Mouse (Mus musculus) inflammation-experienced regulatory T-cells, adult 16 weeks (primary cell): Measurements from ENCODE around the gene 4930507D05Rik. TPM values are rescaled to one million over a fixed set of nuclear protein-coding genes. Genes with fewer than 3 reads are reported as not detected.

Experiments
- polyA plus RNA-seq: library from polyadenylated mRNA; unstranded; fragments of 100-300 nt; shearing (Covaris generic); gene quantifications from one replicate; pipeline ENCODE4 v1.2.1, GENCODE M21; 2017

Gene 4930507D05Rik
- not detected for polyA plus RNA-seq

DNA sequence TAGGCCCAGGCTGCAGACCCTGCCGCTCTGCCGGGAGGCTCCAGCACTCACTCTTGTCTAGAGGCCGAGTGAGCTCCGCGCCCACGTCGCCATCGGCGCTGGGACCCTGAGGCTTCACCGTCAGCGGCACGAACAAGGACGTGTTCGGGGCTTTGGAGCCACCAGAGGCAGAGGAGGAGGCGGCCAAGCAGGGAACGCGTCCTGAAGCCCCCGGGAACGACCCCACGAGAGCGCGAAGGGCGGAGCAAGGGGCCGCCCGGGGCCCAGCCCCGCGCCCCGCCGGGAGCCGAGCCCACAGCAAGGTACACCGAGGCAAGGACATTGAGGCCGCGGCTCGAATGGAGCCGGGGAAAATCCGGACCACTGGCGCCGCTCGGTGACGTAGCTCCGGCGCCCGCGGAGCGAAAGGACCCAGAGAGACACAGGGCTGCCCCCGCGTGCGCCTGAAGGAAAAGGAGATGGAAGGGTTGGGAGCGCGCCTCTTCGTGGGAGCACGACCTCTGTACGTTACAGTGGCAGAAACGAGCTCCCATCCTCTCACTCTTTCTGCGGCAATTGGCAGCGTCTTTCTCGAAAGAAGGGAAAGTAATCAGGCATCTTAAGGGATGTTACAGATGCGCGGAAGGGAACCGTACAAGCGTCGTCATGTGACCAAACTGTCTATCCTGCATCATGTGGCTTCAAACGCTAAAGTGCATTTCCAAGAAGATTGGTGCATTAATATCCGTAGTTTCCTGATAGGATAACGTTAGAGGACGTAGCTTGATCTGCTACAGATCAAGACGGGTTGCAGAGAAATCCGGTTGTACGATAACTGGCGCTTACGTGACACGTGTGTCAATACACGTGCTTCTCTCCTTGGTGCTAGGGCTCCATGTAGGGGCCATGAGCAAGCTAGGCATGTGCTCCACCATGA is at the start of gene 4930507D05Rik, which contains the start of gene Supv3l1:
TSS of gene 4930507D05Rik (plus strand) at position 126 of the 916 bp plus-strand sequence.
TSS of gene Supv3l1 (minus strand) at position 375 of the 916 bp plus-strand sequence.

GRCm38 (mm10) chr10:62422255-62422654 is 27.0 kb upstream of the 4930507D05Rik start, which contains the start of gene Hkdc1:
Gene Hkdc1 (minus strand): TSS chr10:62422491.

DNA sequence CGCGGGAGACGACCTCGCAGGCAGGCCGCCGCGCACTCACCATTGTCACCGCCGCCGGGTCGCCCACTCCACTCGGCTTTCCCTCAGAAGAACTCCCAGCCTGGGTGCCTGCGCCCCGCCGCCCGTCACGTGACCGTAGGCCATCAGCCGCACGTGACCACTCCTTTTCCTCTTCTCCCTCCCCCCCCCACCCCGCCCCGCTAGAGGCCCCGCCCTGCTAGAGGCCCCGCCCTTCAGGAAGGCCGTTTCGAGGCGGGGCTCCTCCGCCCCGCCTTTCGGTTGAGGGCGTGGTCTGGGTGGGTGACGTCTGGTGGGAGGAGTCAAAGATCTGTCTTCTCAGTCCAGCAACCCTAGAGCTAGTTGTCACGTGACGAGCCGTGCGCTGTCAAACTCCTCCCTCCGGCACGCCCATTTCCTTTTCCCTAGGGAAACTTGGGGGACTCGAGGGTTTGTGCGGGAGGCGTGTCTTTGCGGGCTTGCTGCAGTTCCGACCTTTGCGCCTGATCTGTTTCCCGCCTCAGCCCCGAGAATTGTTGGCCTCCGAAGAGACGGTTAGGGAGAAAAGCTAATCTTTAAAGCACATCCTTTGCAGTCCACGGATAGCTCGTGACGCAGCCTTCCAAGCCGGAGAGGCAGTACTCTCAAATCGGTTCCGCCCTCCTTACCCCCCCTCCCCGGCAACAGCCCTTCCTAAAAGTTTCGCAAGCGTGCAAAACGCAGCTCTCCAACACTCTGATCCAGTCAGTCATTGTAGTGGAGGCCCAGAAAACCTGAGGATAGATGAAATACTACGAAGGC is 37.5 kb downstream of the 4930507D05Rik start, which contains the start of gene Vps26a:
TSS of gene Vps26a (minus strand) at position 188 of the 798 bp plus-strand sequence.

Other genes with a start within 250 kb of the 4930507D05Rik start
- 0.95 TPM for gene Tspan15, start 218.2 kb upstream of the 4930507D05Rik start, polyA plus RNA-seq
- not detected for gene Tacr2, start 197.1 kb upstream of the 4930507D05Rik start, polyA plus RNA-seq
- gene Hk1, start 69.6 kb upstream of the 4930507D05Rik start, polyA plus RNA-seq: 192 TPM
- gene Hkdc1, start 27.0 kb upstream of the 4930507D05Rik start, polyA plus RNA-seq: not detected
- gene Supv3l1, start 249 bp downstream of the 4930507D05Rik start, polyA plus RNA-seq: 26.3 TPM
- gene Vps26a, start 37.3 kb downstream of the 4930507D05Rik start, polyA plus RNA-seq: 95.9 TPM
- 1,256 TPM for gene Srgn, start 78.0 kb downstream of the 4930507D05Rik start, polyA plus RNA-seq
- 8.0 TPM for gene Kif1bp, start 129.0 kb downstream of the 4930507D05Rik start, polyA plus RNA-seq
- gene Ddx21, start 152.8 kb downstream of the 4930507D05Rik start, polyA plus RNA-seq: 56.4 TPM
- 164 TPM for gene Ddx50, start 201.7 kb downstream of the 4930507D05Rik start, polyA plus RNA-seq